Mouse (Mus musculus) right cerebral cortex, postnatal 14 days (tissue): ENCODE measurements at regions not wholly inside any gene's neighbourhood (a gene's known extent, or its start where the extent isn't known, plus 50 kb on each side); places are given as distances from the start of the nearest gene placed in this dataset.
"Not testable (repeated sequence)": the region's sequence is repeated elsewhere in the genome, so short reads cannot be mapped to it uniquely, and the experiment has no call there.

Source experiments
- DNase-seq: peaks from one replicate; pipeline ENCODE4 v3.0.0; 2022

DNA sequence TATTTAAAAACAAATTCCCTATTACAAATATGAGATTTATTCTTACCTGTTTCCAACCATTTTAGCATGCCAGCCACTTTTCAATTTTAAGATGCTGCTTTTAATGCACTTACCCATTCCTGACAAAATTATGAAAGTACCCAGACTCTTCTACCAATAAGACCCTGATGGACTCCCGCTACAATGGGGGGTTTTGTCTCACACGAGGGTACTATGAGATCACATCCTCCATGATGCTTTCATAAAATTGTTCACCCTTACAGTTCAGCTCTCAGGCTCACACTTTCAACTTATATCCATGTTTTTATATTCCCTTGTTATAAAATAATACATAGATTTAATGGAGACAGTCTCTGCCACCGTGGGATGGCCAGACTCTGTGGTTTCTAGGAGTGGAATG lies 68.1 kb upstream of the Adamts18 start:
- no peak for DNase-seq

GRCm38 (mm10) chr8:113917197-113917596 lies 68.7 kb upstream of the Adamts18 start:
- no peak for DNase-seq

- no peak for DNase-seq
Observed at GRCm38 (mm10) chr8:113920306-113920705, 71.8 kb upstream of the Adamts18 start.

GRCm38 (mm10) chr8:113923381-113923780 lies 74.8 kb upstream of the Adamts18 start:
- DNase-seq = no peak

DNA sequence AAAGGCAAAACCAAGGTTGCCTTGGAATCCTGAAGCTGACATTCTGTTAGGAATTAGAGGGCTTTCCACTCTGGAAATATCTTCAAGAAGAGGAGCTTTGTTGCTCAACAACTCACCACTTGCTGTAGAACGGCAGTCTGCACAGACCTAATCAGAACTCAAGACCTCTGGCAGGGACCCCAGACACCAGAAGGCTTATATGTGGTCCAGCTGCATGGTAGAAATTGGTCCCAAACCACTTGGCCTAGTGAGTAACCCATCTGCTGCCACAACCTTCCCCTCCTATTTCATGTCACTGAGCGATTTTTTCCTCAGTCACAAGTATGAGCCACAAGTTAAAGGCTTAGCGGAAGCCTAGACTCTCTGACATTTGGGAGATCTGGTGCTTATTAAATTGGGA lies 105.2 kb upstream of the Adamts18 start:
- DNase-seq = no peak

GRCm38 (mm10) chr8:113956439-113957043 lies 108.0 kb upstream of the Adamts18 start:
- no peak for DNase-seq

DNA sequence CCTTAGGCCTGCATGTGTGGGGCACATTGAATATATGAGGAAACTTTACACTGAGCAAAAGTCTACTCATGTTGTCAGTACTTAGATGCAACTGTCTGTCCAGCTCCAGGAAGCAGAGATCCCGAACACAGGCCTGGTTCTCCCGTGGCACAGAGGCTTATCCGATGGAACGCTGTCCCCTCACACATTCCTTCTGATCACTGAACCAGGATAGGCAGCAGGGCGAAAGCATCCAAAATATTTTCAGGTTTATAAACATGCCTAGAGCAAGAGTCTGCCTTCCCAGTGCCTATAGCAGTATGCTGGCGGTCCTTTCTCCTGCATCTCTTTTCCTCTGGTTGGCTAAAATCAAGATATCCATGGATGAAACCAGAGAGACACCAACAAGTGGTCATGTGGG lies 109.3 kb upstream of the Adamts18 start:
- no peak for DNase-seq

- DNase-seq = no peak
Observed at GRCm38 (mm10) chr8:113975810-113976209, 127.3 kb upstream of the Adamts18 start.

- no peak for DNase-seq
Observed at GRCm38 (mm10) chr8:113976626-113977025, 128.1 kb upstream of the Adamts18 start.

DNA sequence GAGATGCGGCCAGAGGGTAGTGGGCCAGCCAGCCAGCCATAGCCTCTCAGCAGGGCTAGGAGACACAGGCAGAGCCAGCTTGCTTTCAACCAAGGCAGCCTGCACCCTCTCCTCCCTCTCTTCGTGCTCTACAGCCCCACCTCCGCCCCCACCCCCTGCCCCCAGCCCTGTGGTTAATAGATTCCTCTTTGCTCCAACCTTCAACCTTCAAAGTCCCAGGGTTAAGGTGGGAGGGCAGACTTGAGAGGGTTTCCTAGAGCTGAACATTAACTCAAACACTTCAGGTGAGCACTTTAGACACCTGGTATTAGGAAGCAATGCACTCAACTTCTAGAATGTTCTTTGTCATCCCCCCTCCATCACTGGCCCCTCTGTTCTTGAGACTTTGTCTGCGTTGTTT lies 128.5 kb upstream of the Adamts18 start:
- no peak for DNase-seq

- DNase-seq = no peak
Observed at GRCm38 (mm10) chr8:113978946-113979345, 130.4 kb upstream of the Adamts18 start.

DNA sequence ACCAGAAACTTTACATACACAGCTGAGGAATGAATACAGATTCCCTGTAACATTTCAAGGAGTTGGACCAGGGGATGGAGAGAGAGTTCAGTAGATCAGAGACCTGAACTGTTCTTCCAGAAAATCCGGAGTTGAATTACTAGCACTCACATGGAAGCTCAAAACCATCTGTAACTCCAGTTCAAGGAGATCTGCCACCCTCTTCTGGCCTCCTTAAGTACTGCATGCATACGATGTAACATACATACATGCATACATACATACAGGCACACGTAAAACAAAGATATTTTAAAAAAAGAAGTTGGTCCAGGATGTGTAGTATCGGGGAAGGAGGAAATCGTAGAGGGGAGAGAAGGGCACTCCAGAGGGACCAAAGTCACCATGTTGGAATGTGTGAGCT lies 131.3 kb upstream of the Adamts18 start:
- no peak for DNase-seq

DNA sequence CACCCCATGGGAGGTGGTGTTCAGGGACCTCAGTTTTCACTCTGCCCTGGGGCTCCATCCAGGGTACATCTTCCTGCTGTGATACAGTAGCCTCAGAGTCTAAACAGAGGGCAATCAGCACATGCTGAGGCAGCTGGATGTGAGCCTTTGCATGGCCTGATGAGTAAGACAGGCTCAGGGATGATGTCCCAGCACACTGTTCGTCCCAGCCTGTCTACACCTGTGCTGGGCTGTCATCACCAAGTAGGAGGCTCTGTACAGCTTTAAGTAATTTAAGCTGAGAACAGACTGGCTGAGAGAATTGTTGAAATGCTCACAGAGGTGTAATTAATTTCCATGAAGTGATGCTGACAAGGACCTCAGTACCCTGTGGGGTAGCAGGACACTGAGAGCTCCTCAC lies 132.8 kb upstream of the Adamts18 start:
- DNase-seq = no peak

DNA sequence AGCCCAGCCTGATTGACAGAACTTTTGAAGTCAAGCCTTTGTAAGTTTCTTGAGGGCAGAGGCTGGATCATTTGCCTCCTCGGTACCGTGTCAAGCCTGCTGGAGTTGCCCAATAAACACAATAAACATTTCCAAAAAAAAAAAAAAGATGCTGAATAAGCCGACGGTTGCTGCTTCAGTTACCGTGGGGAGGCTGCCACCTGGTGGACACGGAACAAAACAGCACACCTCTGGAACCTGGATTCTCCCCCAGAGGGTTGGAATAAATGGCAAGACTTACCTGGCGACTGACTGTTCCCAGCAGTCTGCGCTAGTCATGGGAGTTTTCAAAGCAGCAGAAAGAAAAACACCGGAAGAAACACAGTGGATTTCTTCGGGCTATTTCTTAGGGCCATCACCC lies 136.3 kb upstream of the Adamts18 start:
- peak; percentile 67 for DNase-seq

GRCm38 (mm10) chr8:113985471-113985870 lies 136.9 kb upstream of the Adamts18 start:
- DNase-seq = no peak

GRCm38 (mm10) chr8:113985948-113986347 lies 137.4 kb upstream of the Adamts18 start:
- DNase-seq = no peak

- DNase-seq = no peak
Observed at GRCm38 (mm10) chr8:113990718-113991117, 142.2 kb upstream of the Adamts18 start.

DNA sequence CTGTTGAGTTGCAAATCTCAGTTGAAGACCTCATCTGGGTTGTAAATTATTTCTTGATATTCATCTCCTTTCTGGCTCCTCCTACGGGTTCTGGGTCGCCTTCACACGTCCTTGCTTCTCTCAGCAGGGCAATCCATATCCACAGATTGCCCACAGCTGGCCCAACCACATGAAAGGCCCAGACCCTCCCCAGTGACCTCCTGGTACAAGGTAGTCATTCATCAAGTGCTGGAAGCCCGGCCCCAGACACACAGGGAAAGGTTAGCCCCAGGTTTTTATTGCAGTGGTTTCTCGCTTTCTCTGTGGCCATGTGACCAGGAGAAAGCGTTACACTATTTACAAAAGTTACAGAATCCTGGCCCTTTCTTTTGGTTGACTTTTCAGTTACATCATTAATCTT lies 134.5 kb upstream of the Nudt7 start:
- no peak for DNase-seq

DNA sequence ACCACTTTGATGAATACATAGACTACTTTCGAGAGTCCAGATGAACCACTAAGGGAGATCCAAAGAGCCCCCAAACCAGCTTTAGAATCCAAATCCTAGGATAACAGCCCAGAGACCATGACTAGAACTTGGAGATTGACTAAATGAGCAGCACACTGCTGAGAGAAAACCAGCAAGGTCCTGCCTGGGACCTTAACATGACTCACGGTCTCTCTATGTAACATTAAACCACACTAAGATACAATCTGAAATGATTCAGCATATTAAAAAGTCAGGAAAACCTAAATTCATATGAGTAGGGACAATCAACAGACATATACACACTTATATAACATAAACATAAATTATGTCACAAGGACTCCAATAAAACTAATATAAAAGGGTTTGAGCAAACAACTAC lies 131.7 kb upstream of the Nudt7 start:
- no peak for DNase-seq

GRCm38 (mm10) chr8:114004436-114004835 lies 128.9 kb upstream of the Nudt7 start:
- DNase-seq = no peak

DNA sequence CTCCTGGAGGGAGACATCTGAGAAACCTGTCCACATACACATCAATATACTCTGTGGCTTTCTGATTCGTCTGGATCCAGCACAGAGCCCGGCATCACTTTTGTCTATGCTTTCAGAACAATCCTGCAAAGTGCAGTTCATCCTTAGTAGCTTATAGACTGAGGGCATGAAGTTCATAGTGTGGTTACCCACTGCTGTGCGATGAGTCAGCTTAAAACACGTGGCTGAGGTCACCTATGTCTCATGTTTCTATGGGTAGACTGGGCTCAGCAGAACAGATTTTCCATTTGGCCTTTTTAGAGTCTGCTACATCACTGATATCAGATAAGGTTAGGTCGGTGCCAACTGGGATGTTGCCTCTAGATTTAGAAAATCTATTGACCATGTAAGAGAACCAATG lies 126.8 kb upstream of the Nudt7 start:
- no peak for DNase-seq

DNA sequence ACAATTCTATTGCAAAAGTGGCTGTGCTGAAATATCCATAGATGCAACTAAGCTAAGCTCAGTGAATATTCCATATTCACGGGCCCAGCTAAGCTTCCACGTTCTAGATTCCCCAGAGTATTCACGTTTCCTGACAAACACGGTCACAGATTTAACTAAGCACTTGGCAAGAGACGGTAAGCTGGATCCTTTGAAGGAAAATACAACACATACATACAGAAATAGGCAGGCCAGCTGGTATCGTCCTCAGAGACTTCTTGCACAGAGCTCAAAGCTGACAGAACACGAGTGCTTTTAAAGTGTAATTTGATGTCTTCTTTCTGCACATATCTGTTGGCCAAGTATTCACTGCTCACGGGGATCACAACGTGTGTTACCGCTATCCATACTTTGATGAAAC lies 126.3 kb upstream of the Nudt7 start:
- no peak for DNase-seq

GRCm38 (mm10) chr8:114018364-114018763 lies 115.0 kb upstream of the Nudt7 start:
- DNase-seq = no peak

- not testable (repeated sequence) for DNase-seq
Observed at GRCm38 (mm10) chr8:114030141-114030540, 103.2 kb upstream of the Nudt7 start.

GRCm38 (mm10) chr8:114052426-114052825 lies 80.9 kb upstream of the Nudt7 start:
- no peak for DNase-seq

DNA sequence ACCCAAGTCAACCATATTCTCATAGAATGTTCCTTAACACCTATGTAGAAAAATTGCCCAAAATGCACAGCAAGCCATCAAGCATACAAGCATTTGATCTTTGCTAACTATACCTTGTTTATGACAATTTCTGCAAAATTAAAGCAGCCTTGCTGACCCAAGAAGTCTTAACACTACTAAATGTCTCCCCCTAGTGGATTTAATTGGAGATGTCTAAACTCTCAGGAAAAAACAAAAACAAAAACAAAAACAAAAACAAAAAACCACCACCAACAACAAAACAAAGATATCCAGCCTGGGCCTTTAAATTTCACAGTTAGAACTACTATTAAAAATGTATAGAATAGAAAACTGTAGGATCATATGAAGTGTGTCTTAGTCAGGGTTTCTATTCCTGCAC lies 69.8 kb upstream of the Nudt7 start:
- DNase-seq = no peak
